ENCODE assay signal across 7 mouse cellular contexts in the genomic region with DNA sequence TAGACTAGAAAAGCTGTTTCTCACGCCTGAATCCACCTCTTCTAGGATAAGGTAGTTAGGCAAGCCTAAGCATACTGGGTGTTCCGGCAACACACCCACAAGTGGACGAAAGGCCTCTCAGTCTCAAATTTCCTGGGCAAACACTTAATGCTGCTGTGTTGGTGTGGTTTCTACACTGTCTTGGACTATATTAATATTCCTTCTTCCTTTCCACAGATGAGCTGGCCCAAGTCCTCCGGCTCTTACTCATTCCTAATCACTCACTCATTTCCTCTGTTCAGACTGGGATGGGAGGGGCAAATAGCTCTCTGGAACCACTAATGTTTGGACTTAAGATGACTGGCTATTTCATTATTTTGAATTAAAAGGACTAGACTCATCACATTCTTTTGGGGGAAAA.
A peak's percentile ranks its signal among the peaks of the same experiment; 100 is the strongest.
DNase-seq lines count a peak whose midpoint lies in the region; ATAC-seq lines count a peak whose summit lies in the region.

No protein-coding gene starts in this region.

- peak overlapping the region; percentile 29; the same call in 1 of the 2 replicates for H3K4me2 ChIP-seq in heart, embryonic 13.5 days
- no peak overlapping the region for H3K4me2 ChIP-seq in liver, embryonic 13.5 days

- no peak for ATAC-seq in heart, embryonic 13.5 days (ENCODE audit: extremely low read depth, insufficient number of reproducible peaks, low FRiP score, low TSS enrichment)
- no peak for ATAC-seq in liver, embryonic 13.5 days (ENCODE audit: low read depth)
- ATAC-seq in inflammation-experienced regulatory T-cells, adult 6 months = no peak

- H3K36me3 ChIP-seq in heart, embryonic 13.5 days = no peaks in the 10 kb centered on the region
- H3K36me3 ChIP-seq in liver, embryonic 13.5 days = no peaks in the 10 kb centered on the region

- H3K4me1 ChIP-seq in heart, embryonic 13.5 days = peaks cover 41% of the 10 kb centered on the region
- H3K4me1 ChIP-seq in liver, embryonic 13.5 days (replicated peaks) = peaks cover 21% of the 10 kb centered on the region

- WGBS in heart, embryonic 13.5 days = 64% methylated on average over 4 of the region's 4 CpGs
- WGBS in liver, embryonic 13.5 days (ENCODE audit: insufficient replicate concordance) = 52% methylated on average over 4 of the region's 4 CpGs

- peak overlapping the region; percentile 90 for H3K27ac ChIP-seq in heart, embryonic 13.5 days (replicated peaks)
- H3K27ac ChIP-seq in liver, embryonic 13.5 days = peak overlapping the region; percentile 63

- H3K9me3 ChIP-seq in heart, embryonic 13.5 days = no peaks in the 10 kb centered on the region
- H3K9me3 ChIP-seq in liver, embryonic 13.5 days (replicated peaks) = no peaks in the 10 kb centered on the region

- H3K27me3 ChIP-seq in heart, embryonic 13.5 days (replicated peaks) = no peaks in the 10 kb centered on the region
- no peaks in the 10 kb centered on the region for H3K27me3 ChIP-seq in liver, embryonic 13.5 days

- H3K4me3 ChIP-seq in heart, embryonic 13.5 days = no peak overlapping the region
- no peak overlapping the region for H3K4me3 ChIP-seq in liver, embryonic 13.5 days (replicated peaks)

- peak; percentile 92 for DNase-seq in 416B (ENCODE audit: low read depth)
- DNase-seq in Muller cell, postnatal 12 days (ENCODE audit: inconsistent ontology term) = peak; percentile 88
- DNase-seq in liver, embryonic 13.5 days = no peak
- DNase-seq in layer of hippocampus, postnatal 10 days (ENCODE audit: low spot score in 2 of 2) = no peak
- DNase-seq in right cerebral cortex, postnatal 14 days = no peak

- peak overlapping the region; percentile 16; the same call in 1 of the 2 replicates for H3K9ac ChIP-seq in heart, embryonic 13.5 days
- H3K9ac ChIP-seq in liver, embryonic 13.5 days = no peak overlapping the region

Comparison
In these comparisons a context has a peak if more than half of its experiments do, and no peak if none do; other contexts are left out.
1. DNase-seq: peak in 416B (single experiment) and Muller cell, postnatal 12 days (single experiment); none in liver, embryonic 13.5 days (single experiment), layer of hippocampus, postnatal 10 days (0 of 2) and right cerebral cortex, postnatal 14 days (single experiment).